Mouse (Mus musculus) left cerebral cortex, adult 11 months (tissue): ENCODE measurements at regions not wholly inside any gene's neighbourhood (a gene's known extent, or its start where the extent isn't known, plus 50 kb on each side); places are given as distances from the start of the nearest gene placed in this dataset.

ENCODE experiments used
- DNase-seq: peaks from one replicate; pipeline ENCODE4 v3.0.0; 2022; ENCODE audit warnings: low spot score

DNA sequence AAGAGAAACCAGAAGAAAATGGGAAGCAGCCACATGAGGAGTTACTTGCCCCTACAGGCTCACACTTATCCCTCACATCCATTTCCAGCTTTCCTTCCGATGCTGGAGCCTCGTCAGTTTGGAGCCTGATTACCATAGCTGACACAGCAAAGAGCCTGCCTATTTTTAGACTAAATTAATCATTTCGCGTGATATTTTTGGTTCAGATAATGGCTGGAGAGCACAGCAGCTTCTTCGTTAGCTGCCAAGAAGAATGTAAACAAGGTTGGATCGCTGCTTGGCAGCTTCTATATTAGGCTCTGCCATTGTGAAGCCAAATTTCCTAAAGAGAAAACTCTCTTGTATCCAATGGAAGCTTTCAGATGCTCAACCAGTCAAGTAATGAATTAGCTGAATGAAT, 676.9 kb upstream of the A1bg start:
- DNase-seq, result peak; percentile 4

DNA sequence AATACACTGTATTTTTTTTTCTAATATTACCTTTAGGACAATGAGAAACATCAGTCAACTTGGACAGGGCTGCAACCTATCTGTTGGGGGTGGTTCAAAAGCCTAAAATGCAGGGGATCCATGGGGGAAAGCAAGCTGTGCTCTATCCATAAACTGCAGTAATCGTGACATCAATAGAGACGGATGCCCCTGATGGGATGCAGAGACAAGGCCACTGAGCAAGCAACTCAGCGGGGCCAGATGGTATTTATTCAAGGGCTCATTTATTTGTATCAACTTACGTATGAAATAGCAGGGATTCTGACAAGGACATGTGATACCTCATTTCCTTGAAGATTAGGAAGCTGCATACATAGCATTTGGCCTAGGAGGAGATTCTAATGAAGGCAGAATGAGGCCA, 673.5 kb upstream of the A1bg start:
- no peak for DNase-seq

DNA sequence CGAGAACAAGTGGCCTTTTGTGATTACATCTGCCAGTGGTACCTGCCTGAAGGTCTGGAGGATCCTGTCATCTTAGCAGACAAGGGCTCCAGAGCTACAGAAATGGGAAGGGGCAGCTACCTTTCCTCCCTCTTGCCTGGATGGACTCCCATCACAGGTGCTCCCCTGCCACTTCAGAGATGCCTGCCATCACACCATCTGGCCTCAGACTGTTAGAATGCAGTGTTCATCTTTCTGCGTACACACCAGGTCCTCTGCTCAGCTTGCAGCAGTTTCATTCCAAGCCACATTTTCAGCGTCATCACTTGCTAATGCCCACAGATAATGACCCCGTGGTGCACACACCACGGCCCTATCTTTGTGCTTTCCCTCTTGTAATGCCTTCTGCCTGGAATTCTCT, 666.1 kb upstream of the A1bg start:
- no peak for DNase-seq

DNA sequence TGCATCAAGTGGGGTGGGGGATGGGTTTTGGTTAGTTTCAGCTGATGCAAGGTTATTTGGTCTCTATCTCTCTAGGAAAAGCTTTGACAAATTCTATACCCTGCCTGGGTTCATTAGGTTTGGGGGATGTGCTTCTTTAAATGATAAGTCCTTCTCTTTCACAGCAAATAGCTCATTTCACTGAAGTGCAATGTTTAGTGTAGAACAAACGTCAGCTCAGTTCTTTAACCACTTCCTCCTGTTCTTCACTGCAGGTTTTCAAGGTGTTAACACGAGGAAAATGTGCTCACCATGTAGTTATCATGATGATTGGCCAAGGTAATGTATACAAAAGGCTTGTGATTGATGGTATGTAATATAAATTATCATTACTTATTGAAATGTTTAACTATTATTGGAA, 659.5 kb upstream of the A1bg start:
- DNase-seq, result no peak

DNA sequence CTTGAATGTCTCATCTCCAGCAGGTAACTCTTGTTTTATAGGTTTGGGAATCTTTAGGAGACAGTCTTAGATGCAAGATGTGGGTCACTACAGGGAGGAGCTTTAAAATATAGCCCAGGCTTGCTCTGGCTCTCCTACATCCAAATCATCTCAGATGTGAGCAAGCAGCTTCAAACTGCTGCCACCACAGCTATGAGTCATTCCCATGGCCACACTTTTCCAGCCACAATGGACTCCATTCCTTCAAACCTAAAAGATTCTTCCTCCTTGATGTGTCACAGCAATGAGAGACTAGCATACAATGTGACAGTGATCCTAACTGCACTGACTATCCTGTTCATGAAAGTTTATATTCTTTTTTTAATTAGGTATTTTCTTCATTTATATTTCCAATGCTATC, 640.5 kb upstream of the A1bg start:
- DNase-seq, result no peak

GRCm38 (mm10) chr15:61562252-61562651, 639.4 kb upstream of the A1bg start:
- DNase-seq, result no peak

GRCm38 (mm10) chr15:61553908-61554307, 631.1 kb upstream of the A1bg start:
- no peak for DNase-seq

DNA sequence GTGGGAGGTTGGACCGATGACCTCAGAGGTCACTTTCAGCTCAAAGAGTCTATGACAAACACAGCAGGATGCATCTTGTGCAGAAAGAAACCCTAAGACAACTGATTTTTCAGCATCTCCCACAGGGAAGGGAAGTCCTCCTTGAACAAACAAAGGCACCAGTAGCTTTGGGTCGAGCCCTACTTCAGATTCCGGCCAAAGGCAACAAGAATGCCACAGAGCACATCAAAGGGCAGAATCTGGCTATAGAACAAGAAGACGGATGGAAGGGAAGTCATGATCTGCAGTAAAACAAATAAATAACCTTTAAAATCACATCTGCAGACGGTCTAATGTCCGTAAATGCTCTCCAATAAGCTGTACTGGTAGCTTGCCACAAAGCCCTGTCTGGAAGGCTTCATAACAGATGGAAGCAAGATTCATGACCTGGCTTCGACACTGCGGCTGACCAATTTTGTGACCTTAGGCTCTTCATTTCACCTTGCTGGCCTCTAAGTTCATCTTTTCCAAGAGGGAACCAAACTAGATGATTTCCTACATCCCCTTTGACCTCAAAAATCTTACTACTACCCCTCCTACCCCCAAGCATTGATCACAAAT, 630.4 kb upstream of the A1bg start:
- no peak for DNase-seq

DNA sequence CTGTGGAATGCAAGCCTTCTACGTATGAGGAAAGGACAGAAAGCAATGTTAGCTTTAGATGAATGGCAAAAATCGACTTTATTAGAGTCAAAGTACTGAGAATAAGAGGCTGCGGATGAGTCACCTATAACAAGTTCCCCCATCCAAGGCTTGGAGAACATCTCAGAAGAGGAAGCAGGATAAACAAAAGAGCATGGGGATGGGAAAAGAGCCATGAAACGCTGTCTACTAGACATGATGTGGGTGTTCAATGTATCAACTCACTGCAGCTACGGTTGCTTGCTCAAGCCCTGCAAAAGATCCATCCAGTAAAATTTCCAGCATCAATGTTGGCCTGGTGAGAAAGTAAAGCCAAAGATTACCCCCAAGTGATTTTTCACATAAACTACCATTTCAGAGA, 628.4 kb upstream of the A1bg start:
- DNase-seq, result no peak

DNA sequence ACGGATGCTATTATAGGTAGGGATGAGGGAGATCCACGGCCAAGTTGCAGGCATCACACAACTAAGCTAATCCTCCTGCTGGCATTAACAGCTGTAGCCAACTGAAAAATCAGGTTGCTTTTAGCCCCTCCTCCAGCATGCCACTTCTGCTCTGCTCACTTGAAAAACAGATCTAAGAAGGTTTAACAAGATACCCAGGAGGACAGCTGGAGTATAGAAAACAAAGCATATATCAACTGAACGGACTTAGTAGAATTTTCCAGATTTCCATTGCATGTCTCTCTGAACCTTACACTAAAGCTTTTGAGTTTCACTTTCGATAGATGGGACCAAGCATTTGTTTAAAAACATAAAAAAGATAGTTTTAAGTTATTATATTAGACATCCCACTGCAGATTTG, 625.6 kb upstream of the A1bg start:
- DNase-seq, result no peak

DNA sequence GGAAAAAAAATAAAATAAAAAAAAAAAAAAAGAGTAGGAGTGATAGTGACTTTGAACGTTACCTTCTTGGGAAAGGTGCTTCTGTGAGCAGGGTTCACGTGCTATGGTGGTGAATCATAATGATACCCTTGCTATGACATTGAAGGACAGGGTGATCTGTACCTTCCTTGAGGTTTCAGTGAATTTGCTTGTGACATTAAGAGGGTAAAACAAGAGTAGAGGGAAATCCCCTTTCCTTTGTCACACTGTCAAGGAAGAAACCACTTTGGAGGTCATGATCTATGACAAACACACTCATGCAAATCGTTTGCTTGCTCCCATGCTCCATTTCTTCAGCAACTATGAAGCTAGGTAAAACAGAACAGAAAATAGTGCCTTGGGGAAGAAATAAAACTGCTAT, 623.8 kb upstream of the A1bg start:
- no peak for DNase-seq

DNA sequence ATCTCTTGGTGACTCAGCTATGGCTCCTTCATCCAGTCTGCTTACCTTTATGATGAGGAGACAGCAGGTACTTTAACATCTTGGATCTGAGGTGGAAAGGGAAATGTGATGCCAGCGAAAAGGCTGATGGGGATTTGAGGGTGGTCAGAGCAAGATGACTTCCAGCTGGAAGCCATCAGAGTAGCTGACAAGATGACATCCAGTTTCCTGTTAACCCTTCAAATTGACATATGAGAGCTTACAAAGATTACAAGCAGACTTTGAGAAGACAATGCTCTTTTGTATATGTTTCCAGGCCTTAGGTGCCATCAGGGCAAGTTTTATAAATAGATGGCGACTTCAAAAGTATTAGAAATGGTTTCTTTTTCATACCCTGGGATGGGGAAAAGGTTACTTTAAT, 621.3 kb upstream of the A1bg start:
- no peak for DNase-seq

DNA sequence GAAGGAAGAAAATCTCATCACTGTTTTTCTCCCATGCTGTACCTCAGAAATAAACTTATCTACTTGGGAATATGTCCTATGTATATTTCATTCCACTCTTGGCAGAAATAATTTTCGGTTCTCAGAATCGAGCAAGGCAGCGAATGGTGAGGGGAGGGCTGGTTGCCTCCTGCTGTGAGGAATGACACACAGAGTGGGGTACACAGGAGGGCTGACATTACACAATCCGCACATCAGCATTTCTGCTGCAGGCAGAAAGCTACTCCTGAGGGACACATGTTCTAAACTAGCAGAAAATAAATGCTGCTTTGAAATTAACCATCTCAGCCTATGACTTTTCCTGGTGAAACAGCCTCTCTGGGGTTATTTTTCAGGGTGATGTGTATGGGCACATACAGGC, 618.8 kb upstream of the A1bg start:
- DNase-seq, result no peak

- no peak for DNase-seq
Measured at GRCm38 (mm10) chr15:61540753-61541421, 618.1 kb upstream of the A1bg start.

DNA sequence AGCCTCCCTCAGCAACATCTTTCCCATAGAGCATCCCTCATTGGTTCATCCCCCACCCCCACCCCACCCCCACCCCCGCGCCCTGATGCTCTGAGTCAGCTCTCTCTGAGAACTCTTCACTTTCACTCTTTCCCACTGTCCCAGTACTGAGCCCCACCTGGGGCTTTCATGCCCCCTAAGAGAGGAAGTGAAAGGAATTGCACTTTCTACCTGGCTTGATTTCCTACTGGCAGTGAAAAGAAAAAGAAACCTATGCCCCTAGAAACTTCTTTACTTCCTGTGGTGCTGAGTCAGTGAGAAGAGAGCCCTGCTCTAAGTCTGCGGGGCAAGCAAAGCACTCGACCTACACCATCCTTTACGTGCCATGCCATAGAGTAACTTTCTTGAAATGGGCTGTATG, 616.1 kb upstream of the A1bg start:
- no peak for DNase-seq

DNA sequence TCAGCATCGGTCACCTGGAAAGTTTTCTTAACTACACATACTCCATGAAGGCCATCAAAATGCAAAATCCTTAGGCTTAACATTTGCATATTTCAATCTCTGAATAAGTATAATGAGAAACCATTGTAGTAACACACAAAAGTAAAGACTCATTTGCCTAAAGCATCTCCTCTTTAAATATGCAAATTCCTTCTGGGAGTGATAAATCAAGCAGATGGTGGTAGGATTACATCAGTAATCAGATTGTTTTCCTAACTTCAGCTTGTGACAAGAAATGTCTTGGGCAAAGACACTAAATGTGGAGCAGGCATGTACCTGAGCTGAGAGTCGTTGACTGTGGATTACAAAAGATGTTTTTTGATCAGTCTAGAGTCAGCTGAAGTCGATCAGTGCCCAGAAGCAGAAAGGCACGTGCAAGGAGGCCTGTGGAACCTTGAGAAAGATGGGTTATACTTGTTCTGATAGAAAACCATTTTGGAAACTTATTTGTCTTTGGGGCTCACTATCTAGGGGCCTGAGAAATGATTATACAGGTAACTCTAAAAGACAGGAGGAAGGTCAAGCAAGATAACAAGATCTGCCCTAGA, 615.5 kb upstream of the A1bg start:
- DNase-seq, result no peak

- DNase-seq, result no peak
Measured at GRCm38 (mm10) chr15:61536332-61536716, 613.5 kb upstream of the A1bg start.

DNA sequence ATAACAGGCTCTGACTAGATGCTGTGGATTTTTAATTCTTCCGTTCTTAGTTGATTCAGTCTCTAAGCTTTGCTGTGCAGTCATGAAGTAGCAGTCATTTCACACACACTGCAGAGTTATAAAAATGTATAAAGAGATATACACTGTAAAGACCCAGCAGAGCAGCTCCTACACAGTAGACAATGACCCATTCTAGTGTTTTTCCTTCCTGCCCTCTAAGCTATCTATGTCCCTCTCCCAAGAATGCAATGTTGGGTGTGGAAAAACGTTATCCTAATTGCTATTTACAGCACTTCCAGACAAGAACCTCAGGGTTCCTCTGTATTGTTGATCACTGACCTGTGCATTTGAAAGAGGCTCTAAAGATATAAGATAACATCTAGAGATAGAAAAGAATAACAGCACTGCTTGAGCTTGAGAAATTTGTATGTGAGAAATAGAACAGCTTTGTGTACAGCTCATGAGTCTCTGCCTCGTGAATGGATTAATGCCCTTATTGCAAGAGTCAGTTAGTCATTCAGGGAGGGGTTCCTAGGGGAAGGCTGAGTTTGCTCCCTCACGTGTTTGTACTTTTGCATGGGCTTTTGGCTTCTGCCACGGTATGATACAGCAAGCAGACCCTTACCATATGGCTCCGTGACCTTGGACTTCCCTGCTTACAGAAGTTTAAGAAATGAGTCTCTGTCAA, 613.0 kb upstream of the A1bg start:
- no peak for DNase-seq

DNA sequence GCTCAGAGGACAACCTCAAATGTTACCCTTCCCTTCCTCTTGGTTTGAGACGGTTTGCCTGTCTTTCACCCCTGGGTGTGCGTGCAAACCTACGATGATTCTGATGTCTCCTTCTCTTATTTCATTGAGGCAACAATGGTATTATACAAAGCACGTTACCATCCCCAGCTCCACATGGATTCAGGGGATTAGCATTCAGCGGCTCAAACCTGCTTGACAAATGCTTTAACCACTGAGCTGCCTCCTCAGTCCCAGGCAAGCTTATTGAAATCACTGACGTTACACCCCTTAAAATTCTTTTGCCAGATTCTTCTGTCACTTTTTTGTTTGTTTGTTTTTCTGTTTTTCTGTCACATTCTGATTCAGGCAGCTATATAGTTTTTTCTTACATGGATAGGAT, 612.4 kb upstream of the A1bg start:
- DNase-seq, result no peak

GRCm38 (mm10) chr15:61532808-61533207, 610.0 kb upstream of the A1bg start:
- no peak for DNase-seq

- no peak for DNase-seq
Measured at GRCm38 (mm10) chr15:61532040-61532439, 609.2 kb upstream of the A1bg start.

- DNase-seq, result no peak
Measured at GRCm38 (mm10) chr15:61523036-61523435, 600.2 kb upstream of the A1bg start.

- DNase-seq, result no peak
Measured at GRCm38 (mm10) chr15:61517265-61517664, 594.5 kb upstream of the A1bg start.
